Mouse (Mus musculus) adrenal gland, adult 10 weeks (tissue): ENCODE data around the gene Rec8. TPM values are rescaled to one million over a fixed set of nuclear protein-coding genes. Genes with fewer than 3 reads are reported as not detected.

ENCODE experiments used
- polyA plus RNA-seq: library from polyadenylated mRNA; stranded (reverse); fragments of 350-450 nt; fragmentation: Illumina TruSeq; extraction: RNeasy Lipid Tissue Mini Kit (QIAGEN cat#74804); gene quantifications from one replicate; pipeline ENCODE4 v1.2.3, GENCODE M21; 2014; ENCODE audit warnings: low read depth, low replicate concordance

Gene Rec8
- 2.4 TPM for polyA plus RNA-seq

DNA sequence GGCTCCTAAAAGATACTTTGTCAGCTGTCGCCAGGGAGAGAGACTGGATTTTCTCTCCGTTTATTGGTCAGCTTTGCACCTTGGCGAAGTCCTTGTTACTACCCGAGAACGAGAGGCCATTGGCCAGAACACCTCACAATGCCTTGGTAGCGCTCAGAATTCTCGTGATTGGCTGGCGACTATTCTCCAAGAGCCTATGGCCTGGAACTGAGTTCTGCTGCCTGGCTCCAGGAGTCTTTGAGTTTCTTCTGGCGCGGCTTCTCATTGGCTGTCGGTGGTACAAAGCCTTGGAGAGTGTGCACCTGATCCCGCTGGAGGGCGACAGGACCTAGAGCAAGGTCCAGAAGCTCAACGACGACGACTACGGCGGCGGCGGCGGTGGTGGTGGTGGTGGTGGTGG is at the start of gene Rec8:
Rec8 (plus strand) TSS at position 216 of the 400 bp plus-strand sequence.

DNA sequence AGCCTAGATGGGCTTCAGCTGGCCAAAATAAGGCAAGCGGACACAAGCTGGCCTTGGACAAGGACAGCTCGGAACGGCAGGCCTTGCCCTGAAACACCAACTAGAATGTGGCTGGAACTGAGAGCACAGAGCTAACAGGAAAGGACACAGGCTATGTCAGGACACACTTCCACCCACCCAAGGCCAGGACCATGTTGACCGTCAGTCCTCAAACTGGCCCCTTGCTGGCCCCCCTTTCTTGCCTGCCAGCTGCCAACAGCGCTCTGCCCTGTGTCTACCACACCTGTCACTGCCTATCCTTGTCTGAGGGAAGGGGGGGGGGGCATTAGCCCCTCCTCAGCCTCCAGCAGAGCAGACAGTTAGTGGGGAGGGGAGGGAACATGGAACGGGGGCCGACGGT is 42.5 kb upstream of the Rec8 start, which contains the start of gene Fitm1:
Fitm1 (plus strand) TSS at position 316 of the 400 bp plus-strand sequence.

DNA sequence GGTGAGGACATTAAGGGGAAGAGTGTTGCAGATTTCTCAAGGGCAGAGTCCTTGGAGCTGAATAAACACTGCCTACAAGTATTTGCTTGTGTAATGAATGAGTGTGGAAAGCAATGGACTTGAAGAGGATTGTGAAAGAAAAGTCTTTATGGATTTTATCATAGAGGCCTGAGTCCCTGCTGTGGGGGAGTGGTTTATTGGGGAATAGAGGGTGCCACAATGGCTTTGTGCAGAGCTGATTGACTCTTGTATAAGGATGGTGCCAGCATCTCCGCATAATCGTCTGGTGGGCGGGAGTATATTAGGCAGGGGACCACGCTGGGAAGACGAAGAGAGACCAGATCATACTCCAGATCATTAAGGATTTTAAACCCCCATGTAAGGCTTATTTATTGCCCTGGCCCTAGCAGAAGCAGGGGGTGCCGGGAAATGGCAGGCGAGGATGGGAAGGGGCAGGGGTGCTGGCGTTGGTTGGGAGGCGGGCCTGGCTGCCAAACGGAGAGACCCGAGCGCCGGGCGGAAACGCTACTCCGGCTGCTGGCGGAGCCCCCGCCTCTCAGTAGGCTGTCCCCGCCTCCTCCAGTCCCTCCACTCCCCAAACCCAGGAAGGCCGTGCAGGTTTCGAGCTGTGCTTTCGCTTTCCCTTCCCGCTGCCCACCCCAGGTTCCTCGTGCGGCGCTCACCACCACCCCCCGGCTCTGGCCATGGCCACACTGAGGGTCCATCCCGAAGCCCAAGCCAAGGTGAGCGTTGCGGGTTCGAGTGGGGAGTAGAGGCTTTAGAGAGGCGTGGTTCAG is 39.8 kb upstream of the Rec8 start, which contains the start of gene Psme1:
Psme1 (plus strand) TSS at position 253 of the 797 bp plus-strand sequence.

GRCm38 (mm10) chr14:55584702-55585565 is 32.9 kb upstream of the Rec8 start, which contains the start of gene Emc9:
Gene Emc9, minus strand, starts transcription at chr14:55585302.

GRCm38 (mm10) chr14:55590748-55591330 is 27.0 kb upstream of the Rec8 start, which contains the start of gene Psme2:
Gene Psme2, minus strand, starts transcription at chr14:55591113.

GRCm38 (mm10) chr14:55591331-55591891 is 26.4 kb upstream of the Rec8 start, which contains the start of gene Rnf31:
Gene Rnf31, plus strand, starts transcription at chr14:55591708.

GRCm38 (mm10) chr14:55603271-55603632 is 14.6 kb upstream of the Rec8 start, which contains the start of gene Irf9:
Gene Irf9, plus strand, starts transcription at chr14:55603571.

DNA sequence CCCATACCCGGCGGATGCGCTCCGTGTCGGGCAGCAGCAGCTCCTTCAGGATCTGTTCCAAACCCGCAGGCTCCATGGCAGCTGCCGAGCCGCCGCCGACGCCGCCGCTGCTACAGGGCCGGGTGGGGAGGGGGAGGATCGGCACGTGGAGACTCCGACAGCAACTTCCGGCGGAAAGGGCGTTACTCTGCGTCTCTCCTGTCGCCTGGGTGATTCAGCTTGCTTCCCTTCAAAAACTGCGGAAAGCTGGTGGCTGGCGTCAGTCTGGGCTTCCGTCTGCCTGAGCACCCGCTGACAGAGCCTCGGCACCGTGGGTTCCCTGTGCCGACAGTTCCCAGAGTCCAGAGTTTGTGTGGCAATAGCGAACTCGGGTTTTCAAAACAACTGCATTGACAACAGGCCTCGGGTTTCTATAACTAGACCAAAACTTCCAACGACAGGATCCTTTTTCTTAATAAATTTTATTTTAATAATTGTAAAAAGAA is 17.7 kb downstream of the Rec8 start, which contains the start of gene Ipo4:
Ipo4 (minus strand) TSS at position 435 of the 485 bp plus-strand sequence.

DNA sequence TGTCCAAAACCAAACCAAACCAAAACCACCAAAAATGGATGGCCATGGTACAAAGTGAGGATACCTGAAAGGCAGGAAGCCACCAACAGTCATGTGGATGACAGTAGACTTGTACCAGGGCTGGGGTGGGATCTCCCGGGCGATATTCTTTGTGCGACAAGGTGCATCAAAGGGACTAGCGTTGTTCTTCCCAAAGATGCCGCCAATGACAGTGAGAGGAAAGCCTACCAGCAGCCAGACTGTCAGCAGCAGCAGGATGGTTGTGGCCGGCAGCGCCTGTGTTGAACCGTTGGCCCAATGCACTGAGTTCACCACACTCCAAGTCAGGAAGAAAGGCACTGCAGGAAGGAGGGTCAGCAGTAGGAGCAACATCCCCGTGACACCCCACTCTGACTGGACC is 20.0 kb downstream of the Rec8 start, which contains the start of gene Gm49378:
Gm49378 (minus strand) TSS at position 101 of the 400 bp plus-strand sequence.

GRCm38 (mm10) chr14:55643060-55643907 is 25.4 kb downstream of the Rec8 start, which contains the start of gene Tm9sf1:
Gene Tm9sf1, minus strand, starts transcription at chr14:55643806.

DNA sequence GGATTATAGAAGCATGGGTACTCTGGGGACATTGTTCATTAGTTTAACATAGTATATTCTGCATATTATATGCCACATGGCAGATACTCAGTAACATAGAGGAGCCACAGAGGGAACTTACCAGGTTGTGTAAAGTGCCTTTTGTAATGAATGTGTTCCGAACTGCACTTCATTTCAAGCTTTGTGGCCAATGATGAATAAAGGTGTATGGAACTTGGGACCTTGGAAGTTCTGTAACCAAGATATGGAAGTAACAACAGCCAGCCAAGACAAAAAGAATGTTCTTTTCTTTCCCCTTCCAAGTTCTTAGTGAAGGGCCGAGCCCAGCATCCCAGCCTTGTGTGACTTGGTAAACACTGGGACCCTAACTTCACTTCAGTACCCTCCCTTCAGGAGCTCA is 32.0 kb downstream of the Rec8 start, which contains the start of gene Tssk4:
Tssk4 (plus strand) TSS at position 301 of the 400 bp plus-strand sequence.

GRCm38 (mm10) chr14:55659960-55660573 is 42.2 kb downstream of the Rec8 start, which contains the start of gene Mdp1:
Gene Mdp1, minus strand, starts transcription at chr14:55660508.

DNA sequence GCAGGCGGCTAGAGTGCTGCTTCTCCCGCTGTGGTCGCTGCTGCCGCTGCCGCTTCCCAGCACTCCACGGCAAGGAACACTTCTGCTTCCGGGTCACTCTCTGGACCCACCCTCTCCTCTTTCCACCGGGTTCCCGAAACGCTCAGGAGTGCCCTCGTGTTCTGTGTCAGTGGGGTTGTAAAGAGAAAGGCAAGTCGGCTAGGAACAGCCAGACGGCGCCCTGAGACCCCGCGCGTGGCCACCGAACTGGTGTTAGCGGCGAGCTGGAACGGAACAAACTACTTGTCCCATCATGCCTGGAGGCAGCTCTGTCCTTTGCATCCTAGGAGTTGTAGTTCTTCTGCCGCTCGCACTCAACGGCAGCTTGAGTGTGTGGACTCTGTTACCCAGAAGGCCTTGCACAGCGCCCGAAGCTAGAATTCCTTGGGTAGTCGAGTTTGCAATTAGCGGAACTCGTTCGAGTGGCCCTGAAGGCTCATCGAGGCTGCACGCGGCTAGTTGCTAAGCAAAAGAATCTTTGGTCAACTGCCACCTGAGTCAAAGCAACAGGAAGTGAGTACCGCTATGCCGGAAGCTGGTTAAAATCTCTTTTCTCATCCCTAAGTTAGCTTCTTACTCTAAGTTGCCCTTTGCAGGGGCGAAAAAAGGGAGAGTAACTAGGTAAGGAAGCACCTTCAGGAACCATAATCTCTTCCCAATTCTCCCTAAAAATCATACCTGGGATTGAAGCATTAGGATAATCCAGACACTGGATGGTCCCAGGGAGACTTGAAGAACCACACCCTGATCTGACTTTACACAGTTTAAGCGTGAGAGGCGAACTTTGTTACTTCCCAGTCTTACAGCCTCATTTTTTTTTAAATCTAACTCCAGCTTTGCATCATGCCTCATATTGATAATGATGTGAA is 54.2 kb downstream of the Rec8 start, which contains the start of the genes Gmpr2 and Nedd8:
Gmpr2 (plus strand) TSS at position 109 of the 908 bp plus-strand sequence.
Nedd8 (minus strand) TSS at position 292 of the 908 bp plus-strand sequence.

Other genes starting within 250 kb of the Rec8 start
- 46.8 TPM for gene Dhrs4, start 139.3 kb upstream of the Rec8 start, polyA plus RNA-seq
- gene Carmil3, start 127.4 kb upstream of the Rec8 start, polyA plus RNA-seq = not detected
- gene Cpne6, start 107.6 kb upstream of the Rec8 start, polyA plus RNA-seq = not detected
- gene Nrl, start 93.1 kb upstream of the Rec8 start, polyA plus RNA-seq = not detected
- gene Pck2, start 77.8 kb upstream of the Rec8 start, polyA plus RNA-seq = 4.3 TPM
- gene Dcaf11, start 58.0 kb upstream of the Rec8 start, polyA plus RNA-seq = 19.7 TPM
- not detected for gene A730061H03Rik, start 57.6 kb upstream of the Rec8 start, polyA plus RNA-seq
- gene Fitm1, start 42.4 kb upstream of the Rec8 start, polyA plus RNA-seq = not detected
- 266 TPM for gene Psme1, start 39.9 kb upstream of the Rec8 start, polyA plus RNA-seq
- gene Emc9, start 32.7 kb upstream of the Rec8 start, polyA plus RNA-seq = 10.2 TPM
- gene Psme2, start 26.9 kb upstream of the Rec8 start, polyA plus RNA-seq = 161 TPM
- gene Rnf31, start 26.3 kb upstream of the Rec8 start, polyA plus RNA-seq = 6.4 TPM
- gene Irf9, start 14.5 kb upstream of the Rec8 start, polyA plus RNA-seq = 44.9 TPM
- gene Ipo4, start 17.9 kb downstream of the Rec8 start, polyA plus RNA-seq = 13.4 TPM
- 1.7 TPM for gene Gm49378, start 19.9 kb downstream of the Rec8 start, polyA plus RNA-seq
- 48.9 TPM for gene Tm9sf1, start 25.8 kb downstream of the Rec8 start, polyA plus RNA-seq
- gene Tssk4, start 32.1 kb downstream of the Rec8 start, polyA plus RNA-seq = not detected
- 32.2 TPM for gene Mdp1, start 42.5 kb downstream of the Rec8 start, polyA plus RNA-seq
- 44.1 TPM for gene Gmpr2, start 53.9 kb downstream of the Rec8 start, polyA plus RNA-seq
- gene Nedd8, start 54.1 kb downstream of the Rec8 start, polyA plus RNA-seq = 81.5 TPM
- gene Tinf2, start 63.8 kb downstream of the Rec8 start, polyA plus RNA-seq = 10.6 TPM
- gene Tgm1, start 95.9 kb downstream of the Rec8 start, polyA plus RNA-seq = not detected
- gene Rabggta, start 104.2 kb downstream of the Rec8 start, polyA plus RNA-seq = 0.47 TPM
- gene Dhrs1, start 127.7 kb downstream of the Rec8 start, polyA plus RNA-seq = 15.6 TPM
- gene Nop9, start 127.7 kb downstream of the Rec8 start, polyA plus RNA-seq = 6.7 TPM
- not detected for gene Cideb, start 140.4 kb downstream of the Rec8 start, polyA plus RNA-seq
- not detected for gene Ltb4r2, start 143.4 kb downstream of the Rec8 start, polyA plus RNA-seq
- 0.41 TPM for gene Ltb4r1, start 147.9 kb downstream of the Rec8 start, polyA plus RNA-seq
- gene Adcy4, start 166.1 kb downstream of the Rec8 start, polyA plus RNA-seq = 1.1 TPM
- gene Ripk3, start 170.8 kb downstream of the Rec8 start, polyA plus RNA-seq = not detected
- gene Nfatc4, start 205.1 kb downstream of the Rec8 start, polyA plus RNA-seq = 2.6 TPM
- 0.41 TPM for gene Nynrin, start 236.0 kb downstream of the Rec8 start, polyA plus RNA-seq